Mouse (Mus musculus): Measurements from ENCODE around the gene Stard8. TPM values are rescaled to one million over a fixed set of nuclear protein-coding genes. Genes with fewer than 3 reads are reported as not detected.
"Not testable (repeated sequence)": the region's sequence is repeated elsewhere in the genome, so short reads cannot be mapped to it uniquely, and the experiment has no call there.

Stard8 gene
- polyA plus RNA-seq, 1 experiment, result 0.04 TPM

GRCm38 (mm10) chrX:99075111-99075510 is 72.1 kb downstream of the Stard8 start:
- Histone ChIP-seq H3K36me3 (ENCODE audit: control insufficient read depth) (no peaks in the 10 kb centered on the region), H3K4me1 (ENCODE audit: control insufficient read depth) (no peaks in the 10 kb centered on the region), H3K9me3 (ENCODE audit: control insufficient read depth, low read length) (no peaks in the 10 kb centered on the region), H3K4me3 (replicated peaks) (no peak overlapping the region), H3K27me3 (ENCODE audit: control insufficient read depth) (peaks cover 3% of the 10 kb centered on the region; the same call in 1 of the 2 replicates)
- TF ChIP-seq TAL1 (IDR thresholded peaks at IDR 0.05; ENCODE audit: low read length) (no peak), GATA1 (IDR thresholded peaks at IDR 0.05; ENCODE audit: low read length) (no peak)

- Histone ChIP-seq H3K4me3 (replicated peaks) (no peak overlapping the region), H3K36me3 (ENCODE audit: control insufficient read depth) (no peaks in the 10 kb centered on the region), H3K9me3 (ENCODE audit: control insufficient read depth, low read length) (no peaks in the 10 kb centered on the region), H3K27me3 (ENCODE audit: control insufficient read depth) (peaks cover 3% of the 10 kb centered on the region; the same call in 1 of the 2 replicates), H3K4me1 (ENCODE audit: control insufficient read depth) (no peaks in the 10 kb centered on the region)
- no peak for TF ChIP-seq TAL1 (IDR thresholded peaks at IDR 0.05; ENCODE audit: low read length)
- TF ChIP-seq GATA1 (IDR thresholded peaks at IDR 0.05; ENCODE audit: low read length), result no peak
Observed at GRCm38 (mm10) chrX:99076460-99076859, 73.4 kb downstream of the Stard8 start.

DNA sequence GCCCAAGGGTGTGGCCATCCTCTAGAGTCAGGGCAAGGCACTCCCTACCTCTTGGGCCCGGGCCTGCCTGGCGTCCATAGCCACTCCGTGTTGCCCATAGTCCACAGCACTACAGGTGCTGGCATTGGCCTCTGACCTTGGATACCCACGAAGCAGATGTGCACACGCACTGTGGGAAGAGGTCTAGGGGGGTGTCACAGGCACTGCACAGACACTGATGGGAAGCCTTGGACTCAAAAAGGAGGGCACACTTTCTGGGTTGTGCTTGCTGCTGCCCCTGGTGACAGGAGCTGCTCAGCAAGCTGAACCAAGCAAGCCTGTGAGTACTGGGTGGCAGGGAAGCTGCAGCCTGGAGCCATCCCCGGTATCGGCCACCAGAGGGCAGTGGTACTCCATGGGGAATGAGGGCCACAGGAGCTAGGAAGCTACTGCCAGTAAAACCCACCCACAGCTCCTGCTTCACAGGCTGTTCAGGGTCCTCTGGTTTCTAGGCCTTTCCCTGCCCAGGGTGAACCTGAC is 75.4 kb downstream of the Stard8 start:
- H3K27me3 ChIP-seq (ENCODE audit: control insufficient read depth); H3K4me1 ChIP-seq (ENCODE audit: control insufficient read depth); H3K9me3 ChIP-seq (ENCODE audit: control insufficient read depth, low read length); H3K4me3 ChIP-seq (replicated peaks); H3K36me3 ChIP-seq (ENCODE audit: control insufficient read depth): not testable (repeated sequence)

DNA sequence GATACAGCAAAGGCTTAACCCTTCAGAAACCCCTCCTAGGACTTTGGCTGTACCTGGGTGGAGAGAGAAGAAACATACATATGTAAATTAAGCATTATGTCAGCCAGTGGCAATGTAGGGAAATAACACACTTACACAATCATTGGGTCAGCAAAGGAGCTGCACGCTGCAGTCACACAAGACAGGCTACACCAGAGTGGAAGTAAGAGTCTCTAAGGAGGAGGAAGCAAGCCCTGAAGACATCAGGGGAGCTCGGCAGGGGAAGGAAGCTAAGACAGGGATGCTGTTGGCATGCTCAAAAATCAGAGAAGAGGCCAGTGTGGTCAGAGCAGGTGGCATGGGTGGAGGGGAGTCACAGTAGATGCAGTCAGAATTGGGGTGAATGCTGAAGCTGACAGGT is 89.7 kb downstream of the Stard8 start:
- Histone ChIP-seq H3K9me3 (ENCODE audit: control insufficient read depth, low read length) (no peaks in the 10 kb centered on the region), H3K36me3 (ENCODE audit: control insufficient read depth) (no peaks in the 10 kb centered on the region), H3K27me3 (ENCODE audit: control insufficient read depth) (peaks cover 10% of the 10 kb centered on the region), H3K4me3 (replicated peaks) (no peak overlapping the region), H3K4me1 (ENCODE audit: control insufficient read depth) (no peaks in the 10 kb centered on the region)
- TF ChIP-seq GATA1 (IDR thresholded peaks at IDR 0.05; ENCODE audit: low read length) (no peak), TAL1 (IDR thresholded peaks at IDR 0.05; ENCODE audit: low read length) (no peak)

GRCm38 (mm10) chrX:99111088-99111724 is 108.2 kb downstream of the Stard8 start:
- not testable (repeated sequence) for H3K9me3 ChIP-seq (ENCODE audit: control insufficient read depth, low read length); H3K27me3 ChIP-seq (ENCODE audit: control insufficient read depth); H3K4me3 ChIP-seq (replicated peaks); H3K4me1 ChIP-seq (ENCODE audit: control insufficient read depth); H3K36me3 ChIP-seq (ENCODE audit: control insufficient read depth)

GRCm38 (mm10) chrX:99119510-99119909 is 116.5 kb downstream of the Stard8 start:
- no peak overlapping the region for H3K4me3 ChIP-seq (replicated peaks)
- H3K4me1 ChIP-seq (ENCODE audit: control insufficient read depth), result no peaks in the 10 kb centered on the region
- no peaks in the 10 kb centered on the region; the same call in 1 of the 2 replicates for H3K27me3 ChIP-seq (ENCODE audit: control insufficient read depth)
- H3K36me3 ChIP-seq (ENCODE audit: control insufficient read depth), result no peaks in the 10 kb centered on the region
- TF ChIP-seq GATA1 (IDR thresholded peaks at IDR 0.05; ENCODE audit: low read length), result no peak
- no peak for TF ChIP-seq TAL1 (IDR thresholded peaks at IDR 0.05; ENCODE audit: low read length)
- H3K9me3 ChIP-seq (ENCODE audit: control insufficient read depth, low read length), result no peaks in the 10 kb centered on the region

Other genes starting within 250 kb of the Stard8 start
- not detected in 2 replicates for gene Ophn1, start 112.2 kb upstream of the Stard8 start, polyA plus RNA-seq (2012)
- gene Yipf6, start 66.9 kb upstream of the Stard8 start, polyA plus RNA-seq (2012), result 0.52 and 0.73 TPM in 2 replicates
- gene Efnb1, start 132.9 kb downstream of the Stard8 start, polyA plus RNA-seq (2012), result 0.03 and 0.06 TPM in 2 replicates

Measured in erythroblast, embryonic 14.5 days (primary cell).